Mouse (Mus musculus): ENCODE results near the gene Opcml. TPM values are rescaled to one million over a fixed set of nuclear protein-coding genes. Genes with fewer than 3 reads are reported as not detected.

Opcml gene
- polyA plus RNA-seq, 1 experiment from 2014 or later = 2.5 TPM

- H3K9me3 ChIP-seq = 0 out of 2 replicates have a peak, but pooled peaks cover 3% of the 10 kb centered on the region
- no peaks in the 10 kb centered on the region for H3K4me1 ChIP-seq (replicated peaks)
- H3K27me3 ChIP-seq (ENCODE audit: insufficient read depth, poor library complexity, severe bottlenecking) = no peaks in the 10 kb centered on the region
- WGBS = 90% methylated on average over 2 of the region's 2 CpGs
- no peak overlapping the region for H3K27ac ChIP-seq
- H3K36me3 ChIP-seq = no peaks in the 10 kb centered on the region
- no peak for DNase-seq (ENCODE audit: low spot score)
- no peak overlapping the region for H3K4me3 ChIP-seq
Measured at GRCm38 (mm10) chr9:27800992-27801391, 10.4 kb downstream of the Opcml start.

- 91% methylated on average over 3 of the region's 3 CpGs for WGBS
- H3K27me3 ChIP-seq (ENCODE audit: insufficient read depth, poor library complexity, severe bottlenecking) = no peaks in the 10 kb centered on the region
- no peaks in the 10 kb centered on the region for H3K4me1 ChIP-seq (replicated peaks)
- no peaks in the 10 kb centered on the region for H3K36me3 ChIP-seq
- H3K4me3 ChIP-seq = no peak overlapping the region
- H3K27ac ChIP-seq = no peak overlapping the region
- no peak for DNase-seq (ENCODE audit: low spot score)
- H3K9me3 ChIP-seq = 0 out of 2 replicates have a peak, but pooled peaks cover 3% of the 10 kb centered on the region
Measured at GRCm38 (mm10) chr9:27801807-27802206, 11.2 kb downstream of the Opcml start.

- H3K36me3 ChIP-seq = no peaks in the 10 kb centered on the region
- no peak overlapping the region for H3K27ac ChIP-seq
- no peaks in the 10 kb centered on the region for H3K27me3 ChIP-seq (ENCODE audit: insufficient read depth, poor library complexity, severe bottlenecking)
- DNase-seq (ENCODE audit: low spot score) = no peak
- H3K4me3 ChIP-seq = no peak overlapping the region
- H3K9me3 ChIP-seq = 0 out of 2 replicates have a peak, but pooled peaks cover 3% of the 10 kb centered on the region
- no peaks in the 10 kb centered on the region for H3K4me1 ChIP-seq (replicated peaks)
Measured at GRCm38 (mm10) chr9:27802379-27802778, 11.8 kb downstream of the Opcml start.

GRCm38 (mm10) chr9:27804461-27804860, 13.9 kb downstream of the Opcml start:
- WGBS = 97% methylated on average over 3 of the region's 3 CpGs
- Histone ChIP-seq H3K4me3 (no peak overlapping the region), H3K9me3 (no peaks in the 10 kb centered on the region), H3K36me3 (no peaks in the 10 kb centered on the region), H3K4me1 (replicated peaks) (no peaks in the 10 kb centered on the region), H3K27ac (no peak overlapping the region), H3K27me3 (ENCODE audit: insufficient read depth, poor library complexity, severe bottlenecking) (no peaks in the 10 kb centered on the region)
- DNase-seq (ENCODE audit: low spot score) = no peak

GRCm38 (mm10) chr9:27809741-27810140, 19.2 kb downstream of the Opcml start:
- no peak overlapping the region for H3K27ac ChIP-seq
- H3K4me3 ChIP-seq = no peak overlapping the region
- WGBS = 94% methylated on average over 8 of the region's 8 CpGs
- no peaks in the 10 kb centered on the region for H3K27me3 ChIP-seq (ENCODE audit: insufficient read depth, poor library complexity, severe bottlenecking)
- no peaks in the 10 kb centered on the region for H3K9me3 ChIP-seq
- H3K4me1 ChIP-seq (replicated peaks) = peaks cover 11% of the 10 kb centered on the region; the same call in 1 of the 2 replicates
- H3K36me3 ChIP-seq = no peaks in the 10 kb centered on the region
- DNase-seq (ENCODE audit: low spot score) = no peak

GRCm38 (mm10) chr9:27813207-27813790, 22.7 kb downstream of the Opcml start:
- Histone ChIP-seq H3K4me3 (no peak overlapping the region), H3K27ac (no peak overlapping the region), H3K4me1 (replicated peaks) (peaks cover 11% of the 10 kb centered on the region; the same call in 1 of the 2 replicates), H3K27me3 (ENCODE audit: insufficient read depth, poor library complexity, severe bottlenecking) (no peaks in the 10 kb centered on the region), H3K36me3 (no peaks in the 10 kb centered on the region), H3K9me3 (no peaks in the 10 kb centered on the region)
- no peak for DNase-seq (ENCODE audit: low spot score)
- WGBS = 47% methylated on average over 3 of the region's 3 CpGs

GRCm38 (mm10) chr9:27814161-27814560, 23.6 kb downstream of the Opcml start:
- Histone ChIP-seq H3K27me3 (ENCODE audit: insufficient read depth, poor library complexity, severe bottlenecking) (no peaks in the 10 kb centered on the region), H3K4me1 (replicated peaks) (peaks cover 11% of the 10 kb centered on the region; the same call in 1 of the 2 replicates), H3K4me3 (no peak overlapping the region), H3K9me3 (no peaks in the 10 kb centered on the region), H3K36me3 (no peaks in the 10 kb centered on the region), H3K27ac (no peak overlapping the region)
- no peak for DNase-seq (ENCODE audit: low spot score)
- 26% methylated on average over 2 of the region's 2 CpGs for WGBS

GRCm38 (mm10) chr9:27821197-27821596, 30.6 kb downstream of the Opcml start:
- 69% methylated on average over 1 of the region's 1 CpGs for whole genome bisulfite sequencing
- H3K36me3 ChIP-seq = no peaks in the 10 kb centered on the region
- no peaks in the 10 kb centered on the region for H3K4me1 ChIP-seq (replicated peaks)
- H3K27ac ChIP-seq = no peak overlapping the region
- DNase-seq (ENCODE audit: low spot score) = no peak
- no peak overlapping the region for H3K4me3 ChIP-seq
- no peaks in the 10 kb centered on the region for H3K9me3 ChIP-seq
- H3K27me3 ChIP-seq (ENCODE audit: insufficient read depth, poor library complexity, severe bottlenecking) = no peaks in the 10 kb centered on the region

- WGBS = 95% methylated on average over 6 of the region's 6 CpGs
- Histone ChIP-seq H3K36me3 (no peaks in the 10 kb centered on the region), H3K27ac (no peak overlapping the region), H3K27me3 (ENCODE audit: insufficient read depth, poor library complexity, severe bottlenecking) (no peaks in the 10 kb centered on the region), H3K9me3 (no peaks in the 10 kb centered on the region), H3K4me1 (replicated peaks) (no peaks in the 10 kb centered on the region), H3K4me3 (no peak overlapping the region)
- no peak for DNase-seq (ENCODE audit: low spot score)
Measured at GRCm38 (mm10) chr9:27822681-27823080, 32.1 kb downstream of the Opcml start.

GRCm38 (mm10) chr9:27824424-27824823, 33.8 kb downstream of the Opcml start:
- Histone ChIP-seq H3K36me3 (no peaks in the 10 kb centered on the region), H3K27me3 (ENCODE audit: insufficient read depth, poor library complexity, severe bottlenecking) (no peaks in the 10 kb centered on the region), H3K27ac (no peak overlapping the region), H3K9me3 (no peaks in the 10 kb centered on the region), H3K4me3 (no peak overlapping the region), H3K4me1 (replicated peaks) (no peaks in the 10 kb centered on the region)
- no peak for DNase-seq (ENCODE audit: low spot score)
- 86% methylated on average over 7 of the region's 7 CpGs for WGBS

GRCm38 (mm10) chr9:27830519-27830918, 39.9 kb downstream of the Opcml start:
- peaks cover 5% of the 10 kb centered on the region; the same call in 1 of the 2 replicates for H3K4me1 ChIP-seq (replicated peaks)
- no peak overlapping the region for H3K4me3 ChIP-seq
- H3K27ac ChIP-seq = no peak overlapping the region
- H3K9me3 ChIP-seq = no peaks in the 10 kb centered on the region
- WGBS = 70% methylated on average over 5 of the region's 5 CpGs
- no peaks in the 10 kb centered on the region for H3K27me3 ChIP-seq (ENCODE audit: insufficient read depth, poor library complexity, severe bottlenecking)
- no peaks in the 10 kb centered on the region for H3K36me3 ChIP-seq
- DNase-seq (ENCODE audit: low spot score) = no peak

- DNase-seq (ENCODE audit: low spot score) = no peak
- Histone ChIP-seq H3K9me3 (no peaks in the 10 kb centered on the region), H3K27ac (no peak overlapping the region), H3K4me1 (replicated peaks) (peaks cover 9% of the 10 kb centered on the region), H3K4me3 (no peak overlapping the region), H3K36me3 (no peaks in the 10 kb centered on the region), H3K27me3 (ENCODE audit: insufficient read depth, poor library complexity, severe bottlenecking) (no peaks in the 10 kb centered on the region)
- WGBS = 82% methylated on average over 5 of the region's 5 CpGs
Measured at GRCm38 (mm10) chr9:27842806-27843205, 52.2 kb downstream of the Opcml start.

- no peak overlapping the region for H3K27ac ChIP-seq
- H3K27me3 ChIP-seq (ENCODE audit: insufficient read depth, poor library complexity, severe bottlenecking) = no peaks in the 10 kb centered on the region
- H3K4me1 ChIP-seq (replicated peaks) = no peaks in the 10 kb centered on the region
- no peaks in the 10 kb centered on the region for H3K9me3 ChIP-seq
- 85% methylated on average over 3 of the region's 3 CpGs for WGBS
- H3K4me3 ChIP-seq = no peak overlapping the region
- H3K36me3 ChIP-seq = no peaks in the 10 kb centered on the region
- DNase-seq (ENCODE audit: low spot score) = no peak
Measured at GRCm38 (mm10) chr9:27871624-27872023, 81.0 kb downstream of the Opcml start.

- Histone ChIP-seq H3K4me1 (replicated peaks) (no peaks in the 10 kb centered on the region), H3K9me3 (no peaks in the 10 kb centered on the region), H3K4me3 (no peak overlapping the region), H3K27ac (no peak overlapping the region), H3K36me3 (no peaks in the 10 kb centered on the region), H3K27me3 (ENCODE audit: insufficient read depth, poor library complexity, severe bottlenecking) (no peaks in the 10 kb centered on the region)
- DNase-seq (ENCODE audit: low spot score) = no peak
- WGBS = 85% methylated on average over 5 of the region's 5 CpGs
Measured at GRCm38 (mm10) chr9:27889636-27890035, 99.1 kb downstream of the Opcml start.

Data from hindbrain, embryonic 10.5 days (tissue).